Mouse (Mus musculus): ENCODE data around the gene Atp8b4. TPM values are rescaled to one million over a fixed set of nuclear protein-coding genes. Genes with fewer than 3 reads are reported as not detected.
"Not testable (repeated sequence)": the region's sequence is repeated elsewhere in the genome, so short reads cannot be mapped to it uniquely, and the experiment has no call there.

Atp8b4 gene
- polyA plus RNA-seq, 1 experiment: 0.09 TPM

DNA sequence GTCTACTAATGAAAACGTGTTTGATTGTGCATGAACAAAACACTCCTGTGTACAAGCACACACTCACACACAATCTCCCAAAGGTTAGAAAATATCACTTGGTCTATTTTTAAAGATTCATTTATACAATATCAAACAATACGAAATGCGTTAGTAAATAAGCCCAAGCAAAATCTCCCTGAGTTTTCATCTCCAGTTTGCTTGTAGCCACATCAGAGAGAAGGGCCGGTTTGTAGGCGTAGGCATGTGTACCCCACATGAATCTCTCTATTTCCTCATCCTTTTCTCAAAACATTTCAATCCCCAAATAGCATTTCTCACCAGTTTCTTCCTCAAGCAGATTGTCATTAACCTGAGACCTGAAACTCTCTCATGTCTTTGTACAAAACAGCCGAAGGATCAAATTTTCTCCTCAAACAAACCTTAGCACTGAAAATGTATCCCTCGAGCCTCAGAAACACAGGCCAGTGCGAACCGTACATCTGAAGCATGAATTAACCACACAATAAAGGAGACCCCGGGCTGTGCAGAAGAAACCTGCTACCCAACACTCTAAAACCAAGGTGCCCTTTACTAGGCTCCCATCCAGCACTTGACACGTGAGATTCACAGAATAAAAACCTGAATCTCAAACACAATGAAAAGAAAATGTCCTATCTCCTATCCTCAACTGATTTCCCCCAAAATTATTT, 1.6 kb downstream of the Atp8b4 start:
- no peak for DNase-seq (ENCODE audit: low read depth, low spot score)
- 83% methylated on average over 11 of the region's 11 CpGs for WGBS

- WGBS: 75% methylated on average over 9 of the region's 9 CpGs
- DNase-seq (ENCODE audit: low read depth, low spot score): no peak
Observed at GRCm38 (mm10) chr2:126496838-126497237, 3.6 kb downstream of the Atp8b4 start.

DNA sequence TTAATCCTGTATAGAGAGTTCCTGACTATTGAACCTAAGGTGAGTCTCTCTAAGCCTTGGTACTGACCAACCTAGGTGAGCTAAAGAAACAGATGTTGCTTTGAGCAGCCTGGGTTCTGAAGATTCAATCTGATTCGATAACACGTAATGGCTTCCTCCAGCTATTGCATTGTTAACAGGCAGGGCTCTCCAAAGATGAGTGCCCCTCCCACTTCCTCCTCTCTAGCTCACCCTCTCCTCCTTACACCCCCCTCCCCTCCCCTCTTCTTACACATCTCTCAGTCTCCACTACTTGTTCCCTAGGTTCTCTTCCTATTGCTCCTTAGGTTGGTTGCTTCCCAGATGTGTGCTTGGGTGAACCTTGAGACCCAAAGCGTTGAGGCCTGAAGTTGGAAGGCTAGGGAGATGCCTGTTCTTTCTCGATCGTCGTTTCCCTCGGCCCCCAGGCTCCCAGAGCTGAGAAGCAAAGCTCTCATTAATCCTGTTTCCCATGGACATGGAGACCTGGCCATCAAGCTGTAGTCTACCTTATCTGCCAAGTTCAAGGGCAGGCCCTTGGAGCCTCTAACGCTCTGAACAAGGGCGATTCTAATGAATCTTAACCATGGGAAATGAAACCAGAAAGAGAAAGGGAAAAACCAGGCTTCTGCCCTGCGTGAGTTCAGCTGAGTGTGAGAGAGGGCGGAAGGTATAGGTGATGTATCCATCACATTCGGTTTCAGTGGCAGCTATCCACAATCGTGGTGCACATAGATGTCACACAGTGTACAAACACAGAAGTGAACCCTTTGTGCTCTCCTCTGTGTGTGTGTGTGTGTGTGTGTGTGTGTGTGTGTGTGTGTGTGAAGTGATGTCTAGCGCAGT, 4.4 kb downstream of the Atp8b4 start:
- no peak for DNase-seq (ENCODE audit: low read depth, low spot score)
- 78% methylated on average over 14 of the region's 14 CpGs for WGBS

DNA sequence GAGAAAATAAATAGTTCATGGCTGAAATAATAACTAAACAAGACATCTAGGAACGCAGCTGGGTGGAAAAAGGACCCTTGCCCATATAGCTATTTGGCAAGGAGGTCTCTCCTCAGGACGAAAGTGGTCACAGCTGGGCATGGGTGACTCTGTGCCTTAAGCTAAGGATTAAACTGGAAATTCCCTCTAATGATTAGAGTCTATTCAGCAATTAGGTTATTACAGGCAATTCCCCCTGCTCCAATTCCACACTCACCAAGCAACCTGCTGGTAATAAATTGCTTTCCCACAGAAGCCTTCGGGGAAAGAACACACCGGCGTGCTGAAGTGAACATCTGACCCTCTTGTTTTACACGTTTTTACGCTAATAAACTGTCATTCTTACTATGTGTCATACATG, 5.2 kb downstream of the Atp8b4 start:
- no peak for DNase-seq (ENCODE audit: low read depth, low spot score)
- WGBS: 67% methylated on average over 7 of the region's 7 CpGs

GRCm38 (mm10) chr2:126493306-126493705, 7.2 kb downstream of the Atp8b4 start:
- DNase-seq (ENCODE audit: low read depth, low spot score): no peak
- WGBS: 76% methylated on average over 8 of the region's 8 CpGs

- 59% methylated on average over 5 of the region's 5 CpGs for WGBS
- no peak for DNase-seq (ENCODE audit: low read depth, low spot score)
Observed at GRCm38 (mm10) chr2:126492713-126493112, 7.8 kb downstream of the Atp8b4 start.

DNA sequence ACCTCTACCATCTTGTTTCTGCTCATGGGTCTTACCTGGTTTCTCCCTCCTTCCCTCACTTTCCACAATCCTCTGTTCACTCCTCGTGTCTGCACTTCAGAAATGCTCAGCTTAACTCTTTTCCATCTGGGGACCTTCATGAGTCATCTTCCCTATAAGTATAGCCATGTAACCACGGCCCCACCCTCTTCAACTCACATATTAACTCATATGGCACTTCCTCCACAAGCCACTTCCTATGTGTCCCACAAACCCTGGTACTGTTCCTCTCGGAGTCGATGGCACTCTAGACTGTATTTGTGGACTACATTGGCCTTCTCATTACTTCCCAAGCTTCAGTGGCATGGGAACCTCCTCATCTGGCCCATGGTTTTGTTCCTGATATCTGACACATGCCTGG, 9.0 kb downstream of the Atp8b4 start:
- WGBS: 62% methylated on average over 4 of the region's 4 CpGs
- DNase-seq (ENCODE audit: low read depth, low spot score): no peak

DNA sequence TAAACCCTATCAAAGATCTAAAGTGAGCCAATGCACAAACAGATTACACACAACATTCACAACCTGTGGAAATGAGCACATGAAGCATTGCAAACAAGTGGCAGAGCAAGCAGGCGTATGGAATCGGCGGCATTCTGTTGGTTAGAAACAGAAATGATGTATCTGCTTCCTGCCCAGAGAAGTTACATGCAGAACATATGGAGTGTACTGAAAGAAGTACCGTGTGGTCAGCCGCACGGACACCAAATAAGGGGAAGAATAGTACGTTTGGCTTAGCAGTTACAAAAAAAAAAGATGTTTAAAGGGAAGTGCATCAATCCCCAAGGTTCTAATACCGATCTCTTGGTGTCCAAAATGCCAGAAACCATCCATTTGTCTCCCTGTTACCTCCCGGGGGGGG, 9.9 kb downstream of the Atp8b4 start:
- no peak for DNase-seq (ENCODE audit: low read depth, low spot score)
- WGBS: 81% methylated on average over 9 of the region's 9 CpGs

DNA sequence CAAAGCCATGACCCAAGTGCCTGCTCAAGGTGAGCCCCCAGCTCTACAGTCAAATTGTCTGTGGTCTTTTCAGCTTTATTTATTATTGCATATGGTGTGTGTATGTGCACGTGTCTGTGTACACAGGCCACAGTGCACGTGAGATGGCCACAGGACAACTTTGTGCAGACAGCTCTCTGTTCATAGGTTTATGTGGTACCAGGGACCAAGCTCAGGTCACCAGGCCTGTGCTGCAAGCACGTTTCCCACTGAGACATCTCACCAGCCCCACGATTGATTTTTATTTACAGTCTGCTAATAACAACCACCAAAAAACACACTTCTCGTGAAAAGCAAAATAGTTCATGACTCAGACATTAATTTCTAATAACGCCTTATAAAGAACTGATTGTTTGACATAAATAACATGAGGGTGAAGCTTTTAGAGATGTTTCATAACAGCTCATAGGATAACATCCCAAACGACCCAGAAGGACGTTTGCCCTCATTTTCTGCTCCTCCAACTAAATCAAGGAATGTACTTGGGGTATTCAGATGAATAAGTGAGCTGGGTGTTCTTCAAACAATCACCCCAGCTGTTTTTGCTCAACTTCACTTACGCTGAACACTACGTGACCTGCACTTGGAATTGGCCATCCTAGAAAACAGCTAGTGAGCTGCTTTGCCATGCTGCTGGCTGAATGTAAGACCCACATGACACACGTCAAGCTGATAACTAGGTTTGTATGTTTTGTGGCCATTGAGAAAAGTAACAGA, 15.0 kb downstream of the Atp8b4 start:
- WGBS: 73% methylated on average over 11 of the region's 11 CpGs
- no peak for DNase-seq (ENCODE audit: low read depth, low spot score)

GRCm38 (mm10) chr2:126483337-126483736, 17.1 kb downstream of the Atp8b4 start:
- whole genome bisulfite sequencing: 62% methylated on average over 6 of the region's 6 CpGs
- DNase-seq (ENCODE audit: low read depth, low spot score): no peak

GRCm38 (mm10) chr2:126477556-126477955, 22.9 kb downstream of the Atp8b4 start:
- no peak for DNase-seq (ENCODE audit: low read depth, low spot score)
- WGBS: 69% methylated on average over 7 of the region's 7 CpGs

GRCm38 (mm10) chr2:126475681-126476410, 24.6 kb downstream of the Atp8b4 start:
- WGBS: 80% methylated on average over 11 of the region's 11 CpGs
- DNase-seq (ENCODE audit: low read depth, low spot score): no peak

- WGBS: 86% methylated on average over 6 of the region's 6 CpGs
- DNase-seq (ENCODE audit: low read depth, low spot score): no peak
Observed at GRCm38 (mm10) chr2:126474019-126474418, 26.5 kb downstream of the Atp8b4 start.

DNA sequence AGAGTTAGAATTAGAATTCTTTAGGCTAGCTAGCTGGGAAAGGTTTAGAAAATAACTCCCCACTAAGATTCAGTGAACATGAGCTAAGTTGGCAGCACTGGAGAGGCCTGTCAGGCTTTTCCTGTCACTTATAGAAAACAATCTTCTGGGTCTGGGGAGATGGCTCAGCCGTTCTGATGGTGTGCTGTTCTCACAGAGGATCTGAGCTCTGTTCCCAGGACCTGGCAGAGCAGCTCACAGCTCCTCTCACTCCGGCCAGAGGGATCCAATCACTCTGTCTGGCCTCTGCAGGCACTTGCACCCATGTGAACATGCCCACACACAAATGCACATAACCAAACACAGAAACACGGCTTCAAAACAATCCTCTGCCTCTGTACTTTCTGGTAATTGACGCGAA, 27.6 kb downstream of the Atp8b4 start:
- DNase-seq (ENCODE audit: low read depth, low spot score): no peak
- WGBS: 66% methylated on average over 5 of the region's 5 CpGs

DNA sequence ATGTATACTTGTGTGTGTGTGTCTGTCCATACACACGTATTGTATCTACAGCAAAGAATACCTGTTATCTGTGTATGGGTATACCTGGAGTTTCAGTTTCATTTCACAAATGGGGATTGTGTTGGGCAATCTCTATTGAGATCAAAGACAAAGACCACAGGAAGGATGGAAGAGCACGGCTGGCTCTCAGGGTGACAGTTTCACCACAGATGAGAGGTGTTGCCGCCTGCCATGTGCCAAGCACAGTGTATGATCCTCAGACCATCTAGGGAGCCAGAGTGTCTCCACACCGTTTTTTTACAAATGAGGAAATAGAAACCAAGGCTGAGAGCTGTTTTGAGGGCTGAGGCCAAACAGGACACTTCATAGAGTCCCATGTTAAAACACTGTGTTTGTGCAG, 32.7 kb downstream of the Atp8b4 start:
- no peak for DNase-seq (ENCODE audit: low read depth, low spot score)
- 55% methylated on average over 4 of the region's 4 CpGs for WGBS

DNA sequence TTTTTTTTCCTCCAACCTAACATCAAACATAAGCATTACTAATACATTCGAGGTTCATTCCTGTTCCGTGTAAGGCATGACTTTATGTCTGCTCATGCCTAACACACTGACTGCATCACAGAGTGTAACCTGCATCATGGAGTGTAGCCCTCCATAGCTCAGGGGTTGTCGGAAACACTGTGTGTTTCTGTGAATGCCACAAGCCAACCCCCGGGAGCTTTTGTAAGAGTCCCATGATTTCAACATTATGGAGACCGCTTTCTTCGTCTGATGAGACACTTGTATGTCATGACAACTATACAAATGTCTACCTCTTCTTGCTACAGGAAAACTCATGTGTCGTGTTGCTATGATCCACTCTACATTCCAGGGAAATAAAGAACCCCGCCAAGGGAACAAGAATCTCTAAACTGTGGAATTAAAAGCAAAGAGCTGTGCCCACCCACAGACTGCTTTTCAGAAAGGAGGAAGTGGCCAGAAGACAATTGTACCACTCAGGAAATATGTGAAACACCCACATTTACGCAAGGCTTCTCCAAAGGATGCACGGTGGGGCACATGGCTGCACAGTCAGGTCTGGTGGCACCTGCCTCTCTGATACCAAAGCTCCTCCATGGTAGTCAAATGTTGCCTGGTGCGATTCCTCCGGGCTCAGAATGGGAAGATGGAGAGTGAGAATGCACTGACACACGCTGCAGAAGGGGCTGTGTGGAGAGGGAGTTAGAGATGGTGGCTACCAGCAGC, 33.9 kb downstream of the Atp8b4 start:
- WGBS: 77% methylated on average over 13 of the region's 13 CpGs

DNA sequence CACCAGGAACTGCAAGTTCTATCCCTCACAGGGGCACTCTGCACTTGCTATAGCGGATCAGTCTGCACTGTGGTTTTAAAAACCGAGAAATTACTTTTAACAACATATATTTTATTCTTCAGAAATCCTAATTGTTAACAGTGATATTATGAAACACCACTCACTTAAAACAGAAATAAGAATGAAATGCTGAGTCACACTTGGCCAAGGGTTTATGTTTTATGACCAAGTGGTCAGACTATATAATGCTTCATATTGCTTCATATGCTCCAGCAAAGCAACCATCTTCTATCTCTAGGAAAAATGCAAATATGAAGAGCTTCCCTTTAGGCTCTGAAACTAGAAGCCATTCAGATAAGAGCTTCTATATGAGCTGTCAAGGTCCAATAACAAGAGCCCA, 41.8 kb downstream of the Atp8b4 start:
- 89% methylated on average over 2 of the region's 2 CpGs for WGBS
- no peak for DNase-seq (ENCODE audit: low read depth, low spot score)

More for the DNA sequence above, 33.9 kb downstream of the Atp8b4 start:
- DNase-seq (ENCODE audit: low read depth, low spot score): no peak

- 39% methylated on average over 2 of the region's 2 CpGs for WGBS
- not testable (repeated sequence) for DNase-seq (ENCODE audit: low read depth, low spot score)
Observed at GRCm38 (mm10) chr2:126457759-126458158, 42.7 kb downstream of the Atp8b4 start.

- no peak for DNase-seq (ENCODE audit: low read depth, low spot score)
- 66% methylated on average over 7 of the region's 7 CpGs for WGBS
Observed at GRCm38 (mm10) chr2:126450937-126451302, 49.6 kb downstream of the Atp8b4 start.
